Mouse (Mus musculus) liver, embryonic 11.5 days (tissue): ENCODE results near the gene Olfr655. TPM values are rescaled to one million over a fixed set of nuclear protein-coding genes. Genes with fewer than 3 reads are reported as not detected.

ENCODE experiments used
- ATAC-seq: fragments of 200-750 bp; cut with Nextera tagmentation; replicated peaks from 2 replicates; pipeline ENCODE4 v1.8.0; 2017; ENCODE audit warnings: moderate number of reproducible peaks, mild to moderate bottlenecking, moderate TSS enrichment, moderate library complexity; ENCODE audit not compliant: low FRiP score
- DNase-seq: peaks from one replicate; pipeline ENCODE4 v3.0.0-alpha.2; 2017; ENCODE audit warnings: low spot score
- H3K27ac ChIP-seq: fragments of 300-500 bp; sonication (generic); 2 replicates; pipeline ENCODE4 v1.5.1; 2014; ENCODE audit warnings: mild to moderate bottlenecking, low read depth, low read length, control low read depth
- H3K27me3 ChIP-seq: fragments of 300-500 bp; sonication (generic); replicated peaks from 2 replicates; pipeline ENCODE4 v1.6.1; 2014; ENCODE audit warnings: low read length, mixed read lengths; ENCODE audit not compliant: control insufficient read depth, insufficient read depth
- H3K36me3 ChIP-seq: fragments of 300-500 bp; sonication (generic); 2 replicates; pipeline ENCODE4 v1.6.1; 2014; ENCODE audit warnings: mild to moderate bottlenecking, low read length, moderate library complexity, mixed read lengths; ENCODE audit not compliant: control insufficient read depth, insufficient read depth
- H3K4me1 ChIP-seq: fragments of 300-500 bp; sonication (generic); replicated peaks from 2 replicates; pipeline ENCODE4 v1.6.1; 2014; ENCODE audit warnings: low read length, mixed read lengths; ENCODE audit not compliant: control insufficient read depth, insufficient read depth
- H3K4me2 ChIP-seq: fragments of 300-500 bp; sonication (generic); 2 replicates; pipeline ENCODE4 v1.6.1; 2014; ENCODE audit warnings: mild to moderate bottlenecking, control low read depth, moderate library complexity
- H3K4me3 ChIP-seq: fragments of 300-500 bp; sonication (generic); 2 replicates; pipeline ENCODE4 v1.5.1; 2014; ENCODE audit warnings: low read depth, low read length, control low read depth
- H3K9ac ChIP-seq: fragments of 300-500 bp; sonication (generic); 2 replicates; pipeline ENCODE4 v1.6.1; 2014; ENCODE audit warnings: low read depth, low read length, control low read depth
- H3K9me3 ChIP-seq: fragments of 300-500 bp; sonication (generic); 2 replicates; pipeline ENCODE4 v1.6.1; 2016; ENCODE audit warnings: low read length, inconsistent platforms, mixed read lengths; ENCODE audit not compliant: control insufficient read depth
- WGBS: fragments of 180-500 bp; shearing (Covaris S2); extraction: QIAGEN DNeasy Blood & Tissue Kit; methylation state at CpG from one replicate; pipeline ENCODE4 v1.1.7; 2014; 5-methylcytosine and 5-hydroxymethylcytosine counted together
- polyA plus RNA-seq: library from polyadenylated mRNA; unstranded; fragments of >200 nt; fragmentation: Nextera tagmentation; extraction: Ambion mirVana; gene quantifications from 2 replicates; pipeline ENCODE4 v1.2.1, GENCODE M21; 2014

The Olfr655 gene
- polyA plus RNA-seq, 1 experiment from 2014 or later = not detected

DNA sequence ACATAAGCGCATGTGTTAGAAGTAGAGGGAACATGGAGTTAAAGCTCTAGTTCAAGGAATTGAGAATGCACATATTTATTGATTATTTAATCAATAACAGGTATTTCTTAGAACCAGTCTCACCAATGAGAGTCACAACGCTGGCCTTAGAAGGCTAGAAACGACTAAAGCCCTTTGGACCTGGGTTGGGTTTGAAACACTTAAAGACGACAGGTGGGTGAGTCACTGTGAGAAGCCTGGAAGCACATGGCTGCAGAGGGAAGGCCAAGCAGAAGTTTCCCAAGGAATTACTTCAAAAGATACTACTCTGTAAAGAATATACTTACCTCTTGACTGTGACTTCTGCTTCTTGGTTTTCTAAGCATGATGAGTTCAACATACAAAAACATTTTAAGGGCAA, 20.7 kb downstream of the Olfr655 start:
- no peaks in the 10 kb centered on the region for H3K4me1 ChIP-seq
- no peak overlapping the region for H3K4me3 ChIP-seq
- no peaks in the 10 kb centered on the region for H3K9me3 ChIP-seq
- H3K27ac ChIP-seq = no peak overlapping the region
- H3K36me3 ChIP-seq = no peaks in the 10 kb centered on the region
- H3K4me2 ChIP-seq = no peak overlapping the region
- no peak overlapping the region for H3K9ac ChIP-seq
- no peaks in the 10 kb centered on the region for H3K27me3 ChIP-seq
- 81% methylated on average over 4 of the region's 4 CpGs for WGBS
- no peak for ATAC-seq
- DNase-seq = no peak

DNA sequence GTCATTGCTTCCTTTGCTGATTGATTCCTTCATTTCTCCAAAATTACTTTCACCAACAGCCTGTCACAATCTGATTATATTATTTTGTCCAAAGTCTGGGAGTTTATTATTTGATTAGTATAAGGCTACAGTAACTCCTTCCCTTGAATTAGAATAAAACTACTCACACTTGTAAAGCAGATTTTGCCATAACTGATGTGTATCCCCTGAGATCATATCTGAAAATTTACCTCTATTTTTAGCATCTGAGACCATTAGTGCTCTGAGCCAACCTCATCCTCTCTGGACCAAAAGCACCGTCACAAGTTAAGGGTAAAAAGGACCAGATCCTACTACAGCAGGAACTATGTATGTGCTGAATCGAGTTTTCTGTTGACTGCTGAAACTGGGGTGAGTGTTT, 24.6 kb downstream of the Olfr655 start, which contains the start of gene Olfr653:
TSS of gene Olfr653 (plus strand) at position 301 of the 400 bp plus-strand sequence.
- no peaks in the 10 kb centered on the region for H3K4me1 ChIP-seq
- no peak within 1 kb of the TSS for H3K9ac ChIP-seq
- DNase-seq = no peak
- H3K9me3 ChIP-seq = no peaks in the 10 kb centered on the region
- H3K4me3 ChIP-seq = no peak within 1 kb of the TSS
- H3K27ac ChIP-seq = no peak within 1 kb of the TSS
- ATAC-seq = no peak
- no peaks in the 10 kb centered on the region for H3K36me3 ChIP-seq
- no peak within 1 kb of the TSS for H3K4me2 ChIP-seq
- 68% methylated on average over 2 of the region's 2 CpGs for WGBS
- no peaks in the 10 kb centered on the region for H3K27me3 ChIP-seq

DNA sequence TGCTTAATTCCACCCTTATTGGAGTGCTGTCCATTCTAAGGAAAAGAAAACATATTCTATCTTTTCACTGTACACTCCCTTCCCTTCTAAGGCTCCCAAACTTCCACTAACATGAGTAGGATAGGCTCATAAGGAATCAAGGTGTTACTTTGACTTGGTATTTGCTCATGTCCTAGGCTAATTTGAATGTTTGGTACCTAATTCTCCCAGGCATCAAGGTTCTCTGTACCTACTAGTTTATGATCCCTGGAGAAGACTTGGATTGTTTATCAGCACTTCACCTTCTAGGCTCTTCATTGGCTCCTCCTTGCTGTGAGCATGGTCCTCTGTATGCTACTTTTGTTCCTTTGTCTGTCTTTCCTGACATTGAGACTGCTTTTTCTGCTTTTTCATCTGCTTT, 41.0 kb downstream of the Olfr655 start, which contains the start of gene Olfr652:
TSS of gene Olfr652 (plus strand) at position 301 of the 400 bp plus-strand sequence.
- H3K9me3 ChIP-seq = no peaks in the 10 kb centered on the region
- no peak within 1 kb of the TSS for H3K4me3 ChIP-seq
- no peaks in the 10 kb centered on the region for H3K36me3 ChIP-seq
- H3K4me1 ChIP-seq = no peaks in the 10 kb centered on the region
- DNase-seq = no peak
- no peaks in the 10 kb centered on the region for H3K27me3 ChIP-seq
- no peak within 1 kb of the TSS for H3K4me2 ChIP-seq
- no peak for ATAC-seq
- H3K9ac ChIP-seq = no peak within 1 kb of the TSS
- H3K27ac ChIP-seq = no peak within 1 kb of the TSS

DNA sequence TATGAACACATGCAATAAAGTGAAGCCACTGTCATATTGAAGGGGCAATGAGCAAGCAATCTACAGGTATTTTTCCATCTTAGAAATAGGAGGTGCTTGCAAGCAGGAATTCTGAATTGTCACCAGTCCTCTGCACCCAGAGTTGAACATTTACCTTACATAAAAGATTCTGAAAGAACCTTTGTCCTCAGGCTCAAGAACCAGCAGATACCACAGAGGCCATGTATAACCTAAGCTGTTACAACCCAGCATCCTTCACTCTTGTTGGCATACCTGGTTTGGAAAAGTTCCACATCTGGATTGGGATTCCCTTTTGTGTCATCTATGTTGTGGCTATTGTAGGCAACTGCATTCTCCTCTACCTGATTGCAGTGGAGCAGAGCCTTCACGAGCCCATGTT, 48.9 kb downstream of the Olfr655 start:
- Histone ChIP-seq H3K9me3 (no peaks in the 10 kb centered on the region), H3K36me3 (no peaks in the 10 kb centered on the region), H3K27ac (no peak overlapping the region), H3K27me3 (no peaks in the 10 kb centered on the region), H3K4me2 (no peak overlapping the region), H3K4me3 (no peak overlapping the region), H3K9ac (no peak overlapping the region), H3K4me1 (no peaks in the 10 kb centered on the region)
- 56% methylated on average over 1 of the region's 1 CpGs for WGBS
- DNase-seq (no peak), ATAC-seq (no peak)

DNA sequence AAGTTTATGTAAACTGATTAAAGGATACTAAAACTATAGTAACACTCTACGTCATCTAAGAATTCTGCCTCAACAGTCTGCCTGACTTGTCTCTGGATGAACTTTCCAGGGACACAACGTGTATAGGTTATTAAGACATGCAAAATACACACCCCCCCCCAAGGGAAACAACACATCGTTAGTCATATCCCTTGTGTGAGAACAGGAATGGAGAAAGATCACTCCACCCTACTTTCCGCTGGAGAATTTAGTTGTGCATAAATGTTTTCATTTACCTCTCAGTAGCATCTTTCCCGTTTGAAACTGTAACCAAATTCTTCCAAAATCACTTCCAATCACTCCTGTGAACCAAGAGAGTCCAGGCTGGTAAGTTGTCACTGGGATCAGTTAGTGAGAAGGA, 51.7 kb downstream of the Olfr655 start, which contains the start of gene Olfr651:
TSS of gene Olfr651 (plus strand) at position 301 of the 400 bp plus-strand sequence.
- WGBS = 73% methylated on average over 5 of the region's 5 CpGs

More for the DNA sequence above, 51.7 kb downstream of the Olfr655 start, which contains the start of gene Olfr651:
- ATAC-seq (no peak), DNase-seq (no peak)
- no peaks in the 10 kb centered on the region for H3K36me3 ChIP-seq
- no peak within 1 kb of the TSS for H3K4me3 ChIP-seq
- H3K9me3 ChIP-seq = no peaks in the 10 kb centered on the region
- H3K27ac ChIP-seq = no peak within 1 kb of the TSS
- no peaks in the 10 kb centered on the region for H3K27me3 ChIP-seq
- H3K4me1 ChIP-seq = no peaks in the 10 kb centered on the region
- no peak within 1 kb of the TSS for H3K9ac ChIP-seq
- no peak within 1 kb of the TSS for H3K4me2 ChIP-seq

Other genes with a start within 250 kb of the Olfr655 start
- gene Trim12c, start 248.4 kb downstream of the Olfr655 start, polyA plus RNA-seq = 1.2 TPM in 2 replicates
- gene Trim30b, start 231.9 kb downstream of the Olfr655 start, polyA plus RNA-seq = 0.06 and 0.08 TPM in 2 replicates
- 0.27 and 0.32 TPM in 2 replicates for gene Trim30c, start 200.9 kb downstream of the Olfr655 start, polyA plus RNA-seq
- gene Trim30a, start 136.6 kb downstream of the Olfr655 start, polyA plus RNA-seq = 1.6 and 2.3 TPM in 2 replicates
- 0.70 TPM in 2 replicates for gene Trim30d, start 93.9 kb downstream of the Olfr655 start, polyA plus RNA-seq
- not detected in 2 replicates for gene Olfr651, start 51.6 kb downstream of the Olfr655 start, polyA plus RNA-seq
- gene Olfr652, start 40.9 kb downstream of the Olfr655 start, polyA plus RNA-seq = not detected in 2 replicates
- not detected in 2 replicates for gene Olfr653, start 24.5 kb downstream of the Olfr655 start, polyA plus RNA-seq
- not detected in 2 replicates for gene Olfr654, start 14.8 kb downstream of the Olfr655 start, polyA plus RNA-seq
- not detected in 2 replicates for gene Olfr656, start 12.2 kb upstream of the Olfr655 start, polyA plus RNA-seq
- not detected in 2 replicates for gene Olfr657, start 23.0 kb upstream of the Olfr655 start, polyA plus RNA-seq
- not detected in 2 replicates for gene Olfr658, start 45.5 kb upstream of the Olfr655 start, polyA plus RNA-seq
- gene Olfr659, start 65.0 kb upstream of the Olfr655 start, polyA plus RNA-seq = not detected in 2 replicates
- gene Olfr661, start 84.7 kb upstream of the Olfr655 start, polyA plus RNA-seq = not detected in 2 replicates
- gene Usp17le, start 175.7 kb upstream of the Olfr655 start, polyA plus RNA-seq = not detected in 2 replicates
- gene Usp17lb, start 240.8 kb upstream of the Olfr655 start, polyA plus RNA-seq = not detected in 2 replicates